Mouse (Mus musculus) embryonic facial prominence, embryonic 14.5 days (tissue): ENCODE measurements around the gene Rasip1. TPM values are rescaled to one million over a fixed set of nuclear protein-coding genes. Genes with fewer than 3 reads are reported as not detected.
A peak's percentile ranks its signal among the peaks of the same experiment; 100 is the strongest.

Experiments
- ATAC-seq: fragments of 200-750 bp; cut with Nextera tagmentation; 2 replicates; pipeline ENCODE4 v1.8.0; 2017; ENCODE audit warnings: low read depth, moderate number of reproducible peaks, moderate TSS enrichment
- DNase-seq: peaks from one replicate; pipeline ENCODE4 v3.0.0-alpha.2; 2015; ENCODE audit warnings: low spot score
- H3K27ac ChIP-seq: fragments of 300-500 bp; sonication (generic); replicated peaks from 2 replicates; pipeline ENCODE4 v1.5.1; 2014; ENCODE audit warnings: low read depth, mild to moderate bottlenecking, low read length, moderate library complexity
- H3K27me3 ChIP-seq: fragments of 300-500 bp; sonication (generic); replicated peaks from 2 replicates; pipeline ENCODE4 v1.6.1; 2014; ENCODE audit warnings: low read length; ENCODE audit not compliant: control insufficient read depth, insufficient read depth
- H3K36me3 ChIP-seq: fragments of 300-500 bp; sonication (generic); 2 replicates; pipeline ENCODE4 v1.6.1; 2014; ENCODE audit warnings: low read length, mixed read lengths; ENCODE audit not compliant: control insufficient read depth, insufficient read depth
- H3K4me1 ChIP-seq: fragments of 300-500 bp; sonication (generic); 2 replicates; pipeline ENCODE4 v1.6.1; 2014; ENCODE audit warnings: antibody characterized with exemption, low read length; ENCODE audit not compliant: control insufficient read depth, insufficient read depth
- H3K4me2 ChIP-seq: fragments of 300-500 bp; sonication (generic); 2 replicates; pipeline ENCODE4 v1.6.1; 2014; ENCODE audit warnings: low read depth, mild to moderate bottlenecking, low read length, moderate library complexity, mixed read lengths
- H3K4me3 ChIP-seq: fragments of 300-500 bp; sonication (generic); 2 replicates; pipeline ENCODE4 v1.5.1; 2014; ENCODE audit warnings: low read depth, mild to moderate bottlenecking, low read length
- H3K9ac ChIP-seq: fragments of 300-500 bp; sonication (generic); 2 replicates; pipeline ENCODE4 v1.6.1; 2014; ENCODE audit warnings: low read depth, mild to moderate bottlenecking, low read length, moderate library complexity, mixed read lengths
- H3K9me3 ChIP-seq: fragments of 300-500 bp; sonication (generic); 2 replicates; pipeline ENCODE4 v1.6.1; 2016; ENCODE audit warnings: low read length; ENCODE audit not compliant: control insufficient read depth
- WGBS: fragments of 180-500 bp; shearing (Covaris S2); extraction: QIAGEN DNeasy Blood & Tissue Kit; methylation state at CpG from one replicate; pipeline ENCODE4 v1.1.7; 2014; 5-methylcytosine and 5-hydroxymethylcytosine counted together
- polyA plus RNA-seq: library from polyadenylated mRNA; unstranded; fragments of >200 nt; fragmentation: Nextera tagmentation; extraction: Ambion mirVana; gene quantifications from 2 replicates; pipeline ENCODE4 v1.2.1, GENCODE M21; 2014

The Rasip1 gene
- polyA plus RNA-seq, 1 experiment from 2014 or later: 11.1 TPM

GRCm38 (mm10) chr7:45628364-45629294, 1.3 kb downstream of the Rasip1 start:
- H3K9ac ChIP-seq: peak overlapping the region; percentile 87
- no peaks in the 10 kb centered on the region for H3K36me3 ChIP-seq
- ATAC-seq (peak; percentile 91), DNase-seq (peak; percentile 93)
- WGBS: 1% methylated on average over 69 of the region's 105 CpGs
- H3K27me3 ChIP-seq: peaks cover 9% of the 10 kb centered on the region; the same call in 1 of the 2 replicates
- no peaks in the 10 kb centered on the region for H3K9me3 ChIP-seq
- peaks cover 7% of the 10 kb centered on the region; the same call in 1 of the 2 replicates for H3K4me1 ChIP-seq
- H3K4me3 ChIP-seq: peak overlapping the region; percentile 66
- peak overlapping the region; percentile 98 for H3K4me2 ChIP-seq
- H3K27ac ChIP-seq: peak overlapping the region; percentile 76

DNA sequence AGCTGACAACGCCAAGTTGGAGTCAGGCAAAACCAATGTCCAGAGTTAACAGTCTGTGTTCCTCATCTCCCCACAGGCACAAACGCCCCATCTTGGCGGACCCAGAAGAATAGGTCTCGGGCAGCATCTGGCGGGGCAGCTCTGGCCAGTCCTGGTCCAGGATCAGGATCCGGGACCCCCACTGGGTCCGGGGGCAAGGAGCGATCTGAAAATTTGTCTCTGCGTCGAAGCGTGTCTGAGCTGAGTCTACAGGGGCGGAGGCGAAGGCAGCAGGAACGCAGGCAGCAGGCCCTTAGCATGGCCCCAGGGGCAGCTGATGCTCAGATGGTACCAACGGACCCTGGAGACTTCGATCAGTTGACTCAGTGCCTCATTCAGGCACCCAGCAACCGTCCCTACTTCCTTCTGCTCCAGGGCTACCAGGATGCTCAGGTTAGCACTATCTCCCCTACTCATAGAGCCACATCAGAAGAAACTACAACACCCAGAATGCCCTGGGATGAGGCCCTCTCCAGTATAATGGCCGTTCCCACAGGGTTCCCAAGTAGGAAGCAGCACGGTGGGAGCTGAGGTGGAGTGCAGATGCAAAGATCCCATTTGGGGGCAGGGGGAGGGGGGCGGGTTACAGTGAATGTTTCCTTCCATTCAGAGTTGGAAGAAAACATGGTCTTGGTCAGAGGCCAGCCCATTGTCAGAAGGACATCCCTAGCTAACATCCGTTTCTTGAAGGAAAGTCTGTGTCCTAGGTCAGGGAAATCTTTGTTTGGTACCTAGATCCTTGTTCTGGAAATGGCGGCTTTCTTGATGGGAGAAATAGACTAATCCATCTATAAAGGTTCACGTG, 3.0 kb downstream of the Rasip1 start:
- Histone ChIP-seq H3K4me3 (no peak overlapping the region), H3K27me3 (peaks cover 9% of the 10 kb centered on the region; the same call in 1 of the 2 replicates), H3K4me2 (no peak overlapping the region), H3K36me3 (no peaks in the 10 kb centered on the region), H3K9ac (no peak overlapping the region), H3K9me3 (no peaks in the 10 kb centered on the region), H3K27ac (no peak overlapping the region), H3K4me1 (peaks cover 7% of the 10 kb centered on the region; the same call in 1 of the 2 replicates)
- WGBS: 73% methylated on average over 23 of the region's 23 CpGs
- ATAC-seq: no peak
- no peak for DNase-seq

DNA sequence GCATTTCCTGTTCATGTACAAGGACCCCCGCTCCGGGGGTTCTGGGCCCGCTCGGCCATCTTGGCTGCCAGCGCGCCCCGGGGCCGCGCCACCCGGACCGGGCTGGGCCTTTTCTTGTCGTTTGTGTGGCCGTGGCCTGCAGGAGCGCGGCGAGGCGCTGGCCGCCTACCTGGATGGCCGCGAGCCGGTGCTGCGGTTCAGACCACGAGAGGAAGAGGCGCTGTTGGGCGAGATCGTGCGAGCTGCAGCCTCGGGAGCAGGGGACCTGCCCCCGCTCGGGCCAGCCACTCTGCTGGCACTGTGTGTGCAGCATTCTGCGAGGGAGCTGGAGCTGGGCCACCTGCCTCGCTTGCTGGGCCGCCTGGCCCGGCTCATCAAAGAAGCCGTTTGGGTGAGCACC, 5.2 kb downstream of the Rasip1 start:
- H3K27ac ChIP-seq: no peak overlapping the region
- peaks cover 10% of the 10 kb centered on the region for H3K36me3 ChIP-seq
- H3K4me3 ChIP-seq: peak overlapping the region; percentile 30
- no peak for ATAC-seq
- H3K4me1 ChIP-seq: peaks cover 7% of the 10 kb centered on the region; the same call in 1 of the 2 replicates
- DNase-seq: no peak
- H3K9ac ChIP-seq: peak overlapping the region; percentile 61
- H3K9me3 ChIP-seq: no peaks in the 10 kb centered on the region
- WGBS: 20% methylated on average over 4 of the region's 35 CpGs
- peaks cover 9% of the 10 kb centered on the region; the same call in 1 of the 2 replicates for H3K27me3 ChIP-seq
- peak overlapping the region; percentile 49 for H3K4me2 ChIP-seq

GRCm38 (mm10) chr7:45634946-45635681, 7.8 kb downstream of the Rasip1 start:
- 81% methylated on average over 10 of the region's 11 CpGs for WGBS
- peaks cover 10% of the 10 kb centered on the region for H3K36me3 ChIP-seq

GRCm38 (mm10) chr7:45635711-45636688, 8.7 kb downstream of the Rasip1 start:
- Histone ChIP-seq H3K4me1 (peaks cover 19% of the 10 kb centered on the region), H3K27me3 (no peaks in the 10 kb centered on the region; the same call in 1 of the 2 replicates), H3K4me2 (no peak overlapping the region), H3K9me3 (no peaks in the 10 kb centered on the region), H3K9ac (no peak overlapping the region), H3K36me3 (peaks cover 10% of the 10 kb centered on the region), H3K27ac (no peak overlapping the region; the same call in 1 of the 2 replicates), H3K4me3 (no peak overlapping the region)
- ATAC-seq (no peak), DNase-seq (peak; percentile 56)
- 72% methylated on average over 15 of the region's 15 CpGs for WGBS

More at GRCm38 (mm10) chr7:45634946-45635681, 7.8 kb downstream of the Rasip1 start:
- Histone ChIP-seq H3K27ac (no peak overlapping the region), H3K4me1 (peaks cover 14% of the 10 kb centered on the region), H3K4me3 (no peak overlapping the region), H3K9me3 (no peaks in the 10 kb centered on the region), H3K4me2 (no peak overlapping the region), H3K27me3 (no peaks in the 10 kb centered on the region; the same call in 1 of the 2 replicates), H3K9ac (no peak overlapping the region)
- DNase-seq (no peak), ATAC-seq (no peak)

DNA sequence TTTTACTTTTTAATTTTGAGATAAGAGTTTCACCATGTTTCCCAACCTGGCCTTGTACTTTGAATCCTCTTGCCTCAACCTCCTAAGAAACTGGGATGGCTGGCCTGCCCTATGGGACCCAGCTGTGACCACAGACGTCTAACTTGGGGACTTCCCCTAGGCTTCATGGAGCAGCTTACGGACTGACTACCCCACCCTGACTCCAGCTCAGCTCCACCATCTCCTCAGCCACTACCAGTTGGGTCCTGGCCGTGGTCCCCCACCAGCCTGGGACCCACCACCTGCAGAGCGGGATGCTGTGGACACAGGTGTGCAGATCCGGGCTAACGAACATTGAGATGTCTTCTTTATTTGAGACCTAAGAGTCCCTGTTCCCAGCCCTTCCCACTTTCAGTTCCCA, 10.4 kb downstream of the Rasip1 start:
- Histone ChIP-seq H3K4me1 (peaks cover 30% of the 10 kb centered on the region), H3K4me3 (peak overlapping the region; percentile 36; the same call in 1 of the 2 replicates), H3K36me3 (peaks cover 10% of the 10 kb centered on the region), H3K9me3 (no peaks in the 10 kb centered on the region), H3K9ac (no peak overlapping the region), H3K27ac (no peak overlapping the region), H3K27me3 (no peaks in the 10 kb centered on the region; the same call in 1 of the 2 replicates), H3K4me2 (peak overlapping the region; percentile 61; the same call in 1 of the 2 replicates)
- ATAC-seq (no peak), DNase-seq (no peak)
- WGBS: 92% methylated on average over 6 of the region's 6 CpGs

DNA sequence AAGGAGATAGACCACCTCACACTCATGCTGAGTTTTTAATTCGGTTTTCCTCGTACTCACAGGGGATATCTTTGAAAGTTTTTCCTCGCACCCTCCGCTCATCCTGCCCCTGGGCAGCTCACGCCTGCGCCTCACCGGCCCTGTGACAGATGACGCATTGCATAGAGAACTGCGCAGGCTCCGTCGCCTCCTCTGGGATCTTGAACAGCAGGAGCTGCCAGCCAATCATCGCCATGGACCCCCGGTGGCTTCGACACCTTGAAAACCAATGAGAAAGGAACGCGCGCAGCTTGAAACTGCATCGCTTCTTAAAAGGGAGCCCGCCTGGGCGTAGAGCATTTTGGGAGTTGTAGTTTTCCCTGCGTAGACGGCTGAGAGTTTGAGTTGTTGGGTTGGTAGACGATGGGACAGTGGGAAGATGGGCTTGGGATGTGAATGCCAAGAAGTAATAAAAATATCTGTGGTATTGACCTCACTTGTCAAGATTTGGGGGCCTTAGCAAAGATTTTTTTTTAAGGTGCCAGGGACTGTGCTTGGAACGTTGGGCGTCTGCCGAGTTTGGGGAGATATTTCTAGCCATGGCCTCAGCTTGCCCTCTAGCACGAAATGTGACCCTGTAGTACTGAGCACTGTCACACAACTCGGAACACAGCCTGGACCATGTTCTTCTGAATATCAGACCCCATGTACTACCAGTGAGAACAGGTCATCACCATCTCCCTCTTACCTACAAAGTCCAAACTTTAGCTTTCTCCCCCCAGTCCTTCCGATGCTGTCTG, 11.5 kb downstream of the Rasip1 start:
- peak; percentile 99 for DNase-seq
- Histone ChIP-seq H3K27ac (peak overlapping the region; percentile 25; the same call in 1 of the 2 replicates), H3K4me2 (peak overlapping the region; percentile 61), H3K9me3 (no peaks in the 10 kb centered on the region), H3K4me1 (peaks cover 33% of the 10 kb centered on the region), H3K9ac (peak overlapping the region; percentile 59), H3K27me3 (no peaks in the 10 kb centered on the region), H3K36me3 (peaks cover 10% of the 10 kb centered on the region), H3K4me3 (peak overlapping the region; percentile 36)
- WGBS: 17% methylated on average over 29 of the region's 29 CpGs
- ATAC-seq: peak; percentile 85
